ENCODE assay signal across 20 mouse cellular contexts in genomic region chr17:81538163-81539160, GRCm38 (mm10).
DNase-seq lines count a peak whose midpoint lies in the region; ATAC-seq and TF ChIP-seq lines count a peak whose summit lies in the region.
"Had no signal": no experiment of that assay in that cellular context is flagged by ENCODE, and none has a peak within 500 bp of the region (broad histone marks: within the 10 kb centered on the region; RNA-seq: fewer than 3 reads in every experiment).

No protein-coding gene starts in this region.

- H3K36me3 ChIP-seq in hindbrain, embryonic 15.5 days = no peaks in the 10 kb centered on the region
- H3K36me3 ChIP-seq in hindbrain, embryonic 11.5 days (ENCODE audit: control insufficient read depth, insufficient read depth, low read length) = no peaks in the 10 kb centered on the region
- H3K36me3 ChIP-seq: forebrain, embryonic 15.5 days; limb, embryonic 10.5 days; liver, embryonic 12.5 days; neural tube, embryonic 15.5 days had no signal

- H3K27me3 ChIP-seq in hindbrain, embryonic 15.5 days = no peaks in the 10 kb centered on the region
- H3K27me3 ChIP-seq in hindbrain, embryonic 11.5 days (ENCODE audit: control insufficient read depth, insufficient read depth, low read length) = no peaks in the 10 kb centered on the region
- H3K27me3 ChIP-seq: forebrain, embryonic 15.5 days; liver, embryonic 12.5 days; neural tube, embryonic 15.5 days had no signal

- H3K4me3 ChIP-seq in hindbrain, embryonic 15.5 days = no peak overlapping the region
- H3K4me3 ChIP-seq in hindbrain, embryonic 11.5 days (ENCODE audit: low read depth, low read length) = no peak overlapping the region
- no peak overlapping the region for H3K4me3 ChIP-seq in olfactory bulb, adult 2 months (ENCODE audit: insufficient read depth, low read depth, low read length)
- H3K4me3 ChIP-seq: forebrain, embryonic 15.5 days; limb, embryonic 10.5 days; liver, embryonic 12.5 days; neural tube, embryonic 15.5 days had no signal

- H3K27ac ChIP-seq in hindbrain, embryonic 15.5 days (replicated peaks) = 0 out of 2 replicates have a peak overlapping the region, but pooled peaks have one; percentile 30
- H3K27ac ChIP-seq in hindbrain, embryonic 11.5 days (ENCODE audit: low read depth, low read length) = no peak overlapping the region
- H3K27ac ChIP-seq in olfactory bulb, adult 2 months (ENCODE audit: insufficient read depth, low read depth, low read length) = peak overlapping the region; percentile 51; the same call in 1 of the 2 replicates
- H3K27ac ChIP-seq: limb, embryonic 10.5 days; liver, embryonic 12.5 days; neural tube, embryonic 15.5 days had no signal

- no peaks in the 10 kb centered on the region for H3K9me3 ChIP-seq in hindbrain, embryonic 15.5 days
- no peaks in the 10 kb centered on the region for H3K9me3 ChIP-seq in hindbrain, embryonic 11.5 days (ENCODE audit: control insufficient read depth, low read length)
- H3K9me3 ChIP-seq: forebrain, embryonic 15.5 days; limb, embryonic 10.5 days; liver, embryonic 12.5 days; neural tube, embryonic 15.5 days had no signal

- no peak for TF ChIP-seq POLR2A in olfactory bulb, adult 2 months (IDR thresholded peaks at IDR 0.05; ENCODE audit: insufficient read depth, low read depth, low read length)

- TF ChIP-seq CTCF in olfactory bulb, adult 2 months (IDR thresholded peaks at IDR 0.05; ENCODE audit: insufficient read depth, low read depth, low read length) = no peak

- no peak for ATAC-seq in hindbrain, embryonic 15.5 days (ENCODE audit: low FRiP score, low read depth)
- ATAC-seq in hindbrain, embryonic 11.5 days (ENCODE audit: low FRiP score) = no peak
- peak; percentile 70 for ATAC-seq in granulocyte monocyte progenitor cell, adult 5-6 weeks (replicated peaks; ENCODE audit: poor library complexity, severe bottlenecking)
- ATAC-seq: forebrain, embryonic 15.5 days; inflammation-experienced regulatory T-cells, adult 6 months; liver, embryonic 12.5 days; lung, postnatal 0 days had no signal

- intact Hi-C loops in heart, postnatal 14 days (cut with DNase I) = no loop called here

- WGBS in hindbrain, embryonic 15.5 days = 71% methylated on average over 9 of the region's 9 CpGs
- WGBS in hindbrain, embryonic 11.5 days = 77% methylated on average over 9 of the region's 9 CpGs
- 60% methylated on average over 9 of the region's 9 CpGs for WGBS in olfactory bulb, adult 2 months

- no peak overlapping the region for H3K4me2 ChIP-seq in hindbrain, embryonic 15.5 days
- no peak overlapping the region for H3K4me2 ChIP-seq in hindbrain, embryonic 11.5 days (replicated peaks; ENCODE audit: low read depth, low read length)
- H3K4me2 ChIP-seq: forebrain, embryonic 15.5 days; liver, embryonic 12.5 days; neural tube, embryonic 15.5 days had no signal

- peak; percentile 43 to 50 for DNase-seq in heart, adult 18-20 months
- no peak for DNase-seq in heart, postnatal 14 days
- no peak for DNase-seq in hindbrain, embryonic 11.5 days (ENCODE audit: low spot score)
- no peak for DNase-seq in urinary bladder, postnatal 4 days (ENCODE audit: low spot score in 2 of 2)
- DNase-seq in cerebellum, adult 8-10 months = no peak
- DNase-seq: B cell, adult 2 months; cerebellum, adult 2 months; embryo, embryonic 11 days; kidney, adult 9 months; right cerebral cortex, postnatal 25 days; thymus, postnatal 4 days had no signal

- no peak overlapping the region for H3K9ac ChIP-seq in hindbrain, embryonic 15.5 days
- no peak overlapping the region for H3K9ac ChIP-seq in hindbrain, embryonic 11.5 days (ENCODE audit: low read depth, low read length)
- H3K9ac ChIP-seq: forebrain, embryonic 15.5 days; liver, embryonic 12.5 days; neural tube, embryonic 15.5 days had no signal

- H3K4me1 ChIP-seq in hindbrain, embryonic 15.5 days (replicated peaks) = peaks cover 13% of the 10 kb centered on the region
- H3K4me1 ChIP-seq in hindbrain, embryonic 11.5 days (replicated peaks; ENCODE audit: control insufficient read depth, insufficient read depth, low read length) = no peaks in the 10 kb centered on the region
- H3K4me1 ChIP-seq in olfactory bulb, adult 2 months (ENCODE audit: control insufficient read depth, insufficient read depth, low read length) = peaks cover 4% of the 10 kb centered on the region; the same call in 1 of the 2 replicates
- H3K4me1 ChIP-seq: forebrain, embryonic 15.5 days; liver, embryonic 12.5 days had no signal

Comparison
In these comparisons a context has a peak if more than half of its experiments do, and no peak if none do; other contexts are left out.
1. DNase-seq: peak in heart, adult 18-20 months (2 of 2); none in heart, postnatal 14 days (0 of 2), hindbrain, embryonic 11.5 days (single experiment), urinary bladder, postnatal 4 days (0 of 2) and cerebellum, adult 8-10 months (single experiment).